Mouse (Mus musculus): ENCODE data around the gene Ptar1. TPM values are rescaled to one million over a fixed set of nuclear protein-coding genes. Genes with fewer than 3 reads are reported as not detected.

Ptar1 gene
- total and polyA plus RNA-seq, 3 experiments = 5.6 to 10.4 (median 7.1) TPM

DNA sequence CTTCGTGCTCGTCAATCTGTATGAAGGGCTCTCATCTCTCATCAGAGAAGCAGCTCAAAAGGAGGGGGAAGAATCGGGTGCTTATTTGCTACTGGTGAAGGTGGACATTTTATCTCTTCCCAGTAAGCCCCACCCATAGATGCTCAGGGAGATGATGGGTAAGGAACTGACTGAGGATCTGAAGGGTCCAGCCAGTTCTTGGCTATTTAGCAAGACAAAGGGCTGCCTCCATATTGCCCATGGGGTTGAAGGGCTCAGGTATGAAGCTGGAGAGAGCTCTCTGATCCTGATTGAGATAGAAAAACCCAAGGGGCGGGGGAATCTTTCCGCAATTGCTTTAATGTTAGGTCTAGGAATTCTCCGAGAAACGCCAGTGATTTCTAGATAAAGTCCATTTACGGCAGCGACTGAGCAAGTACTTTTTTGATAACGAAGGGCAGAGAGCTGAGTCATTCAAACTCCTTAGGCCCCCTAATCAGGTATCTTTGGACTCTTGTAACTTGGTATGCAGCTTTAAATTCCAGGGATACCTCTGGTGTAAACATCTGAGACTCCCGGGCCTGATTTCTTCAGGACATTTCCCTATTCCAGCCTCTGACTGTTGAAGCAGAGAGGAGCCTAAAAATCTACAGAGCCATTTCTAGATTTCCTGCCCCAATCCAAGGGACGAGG is 29.8 kb upstream of the Ptar1 start:
- dilution Hi-C loops (cut with MboI; ENCODE audit: extremely low pct_ligation_motif_present, extremely low pct_unique_long_range_greater_than_20kb, low sequenced_read_pairs) = no loop called here

DNA sequence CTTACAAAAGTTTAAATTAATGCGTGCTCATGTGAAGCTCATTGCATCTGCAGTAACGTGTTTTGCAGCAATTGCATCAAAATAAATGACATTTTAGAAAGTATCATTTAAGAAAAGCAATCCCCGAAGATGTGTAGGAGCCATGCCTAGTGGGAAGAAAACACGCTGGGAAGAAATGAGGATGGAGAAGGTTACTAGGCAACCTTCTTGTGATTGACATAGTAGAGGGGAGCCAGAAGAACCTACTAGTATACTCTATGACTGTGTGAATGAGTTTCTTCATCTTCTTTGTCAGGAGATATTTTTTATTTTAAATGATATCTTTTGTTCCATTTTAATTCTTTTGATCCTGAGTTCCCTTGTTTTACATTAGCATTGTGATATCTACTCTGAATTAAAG is 28.9 kb upstream of the Ptar1 start:
- Histone ChIP-seq H3K9ac (ENCODE audit: insufficient read depth, low read depth) (no peak overlapping the region), H3K27me3 (replicated peaks) (no peaks in the 10 kb centered on the region), H3K36me3 (replicated peaks in 1 of 2; ENCODE audit: control insufficient read depth in 1 of 2, insufficient read depth in 1 of 2, low read length in 1 of 2) (no peaks in the 10 kb centered on the region), H3K4me3 (replicated peaks in 1 of 3; ENCODE audit: low read depth in 2 of 3, low read length in 2 of 3, poor library complexity in 1 of 3) (no peak overlapping the region), H3K9me3 (replicated peaks; ENCODE audit: low read length) (peaks cover 2% of the 10 kb centered on the region), H3K79me2 (replicated peaks; ENCODE audit: control insufficient read depth, extremely low read depth, insufficient read depth, poor library complexity, severe bottlenecking) (no peaks in the 10 kb centered on the region), H3K4me1 (ENCODE audit: control insufficient read depth in 1 of 2, insufficient read depth in 2 of 2) (no peaks in the 10 kb centered on the region), H3K27ac (ENCODE audit: insufficient read depth, low read depth) (no peak overlapping the region), H3K4me2 (ENCODE audit: insufficient read depth, low read depth, poor library complexity, severe bottlenecking) (no peak overlapping the region)
- dilution Hi-C loops (cut with MboI; ENCODE audit: extremely low pct_ligation_motif_present, extremely low pct_unique_long_range_greater_than_20kb, low sequenced_read_pairs) = no loop called here
- in situ Hi-C loops (cut with MboI; ENCODE audit: low pct_ligation_motif_present, low pct_unique_long_range_greater_than_20kb, low sequenced_read_pairs) = no loop called here
- TF ChIP-seq BHLHE40 (IDR thresholded peaks at IDR 0.05; ENCODE audit: low read depth, low read length) = no peak
- no peak for DNase-seq (ENCODE audit: extremely low read depth)

More for the DNA sequence above, 29.8 kb upstream of the Ptar1 start:
- H3K4me1 ChIP-seq (ENCODE audit: control insufficient read depth in 1 of 2, insufficient read depth in 2 of 2) = no peaks in the 10 kb centered on the region
- TF ChIP-seq JUN (IDR thresholded peaks at IDR 0.05; ENCODE audit: insufficient read depth, low read depth, low read length) (no peak), SMC3 (IDR thresholded peaks at IDR 0.05; ENCODE audit: low read depth, low read length) (no peak), BHLHE40 (IDR thresholded peaks at IDR 0.05; ENCODE audit: low read depth, low read length) (no peak), KAT2A (IDR thresholded peaks at IDR 0.05; ENCODE audit: insufficient replicate concordance, low read length) (no peak), UBTF (IDR thresholded peaks at IDR 0.05; ENCODE audit: low read depth, low read length) (no peak), ZMIZ1 (IDR thresholded peaks at IDR 0.05; ENCODE audit: low read depth, low read length) (no peak), TCF12 (IDR thresholded peaks at IDR 0.05; ENCODE audit: low read depth, low read length) (no peak), CTCF (conservative IDR thresholded peaks at IDR 0.05 in 1 of 2, IDR thresholded peaks at IDR 0.05 in 1 of 2; ENCODE audit: low read depth in 2 of 2, low read length in 2 of 2) (no peak), RAD21 (IDR thresholded peaks at IDR 0.05; ENCODE audit: low read depth, low read length) (no peak), ELF1 (IDR thresholded peaks at IDR 0.05; ENCODE audit: low read depth, low read length) (no peak), GABPA (IDR thresholded peaks at IDR 0.05; ENCODE audit: insufficient replicate concordance, low read depth, low read length) (no peak), E2F4 (IDR thresholded peaks at IDR 0.05; ENCODE audit: insufficient replicate concordance, low read depth, low read length) (no peak), TBP (conservative IDR thresholded peaks at IDR 0.05; ENCODE audit: low read depth, low read length) (no peak), USF1 (IDR thresholded peaks at IDR 0.05; ENCODE audit: low read depth, low read length) (no peak), USF2 (conservative IDR thresholded peaks at IDR 0.05; ENCODE audit: low read depth, low read length) (no peak), MAX (IDR thresholded peaks at IDR 0.05; ENCODE audit: low read length) (no peak), MXI1 (IDR thresholded peaks at IDR 0.05; ENCODE audit: low read depth, low read length) (no peak)
- H3K36me3 ChIP-seq (replicated peaks in 1 of 2; ENCODE audit: control insufficient read depth in 1 of 2, insufficient read depth in 1 of 2, low read length in 1 of 2) = no peaks in the 10 kb centered on the region
- DNase-seq (ENCODE audit: extremely low read depth) = no peak
- no peaks in the 10 kb centered on the region for H3K27me3 ChIP-seq (replicated peaks)
- in situ Hi-C loops (cut with MboI; ENCODE audit: low pct_ligation_motif_present, low pct_unique_long_range_greater_than_20kb, low sequenced_read_pairs) = no loop called here
- H3K79me2 ChIP-seq (replicated peaks; ENCODE audit: control insufficient read depth, extremely low read depth, insufficient read depth, poor library complexity, severe bottlenecking) = no peaks in the 10 kb centered on the region
- H3K4me2 ChIP-seq (ENCODE audit: insufficient read depth, low read depth, poor library complexity, severe bottlenecking) = no peak overlapping the region
- no peaks in the 10 kb centered on the region for H3K9me3 ChIP-seq (replicated peaks; ENCODE audit: low read length)
- no peak overlapping the region for H3K27ac ChIP-seq (ENCODE audit: insufficient read depth, low read depth)
- H3K9ac ChIP-seq (ENCODE audit: insufficient read depth, low read depth) = no peak overlapping the region
- H3K4me3 ChIP-seq (replicated peaks in 1 of 3; ENCODE audit: low read depth in 2 of 3, low read length in 2 of 3, poor library complexity in 1 of 3) = no peak overlapping the region

All from CH12.LX (cell line).